Mouse (Mus musculus): ENCODE measurements around the gene Csta1.
"Not testable (repeated sequence)": the region's sequence is repeated elsewhere in the genome, so short reads cannot be mapped to it uniquely, and the experiment has no call there.

GRCm38 (mm10) chr16:36115751-36116150 is 15.3 kb downstream of the Csta1 start:
- not testable (repeated sequence) for TF ChIP-seq CTCF (IDR thresholded peaks at IDR 0.05; ENCODE audit: low read depth, low read length); POLR2A (IDR thresholded peaks at IDR 0.05; ENCODE audit: borderline replicate concordance, low read depth, low read length)
